Comparison of ENCODE assay signal across 8 mouse cellular contexts in genomic region chr4:109407176-109407520, GRCm38 (mm10). TPM values are rescaled to one million over a fixed set of nuclear protein-coding genes. Genes with fewer than 3 reads are reported as not detected.
DNase-seq lines count a peak whose midpoint lies in the region; ATAC-seq lines count a peak whose summit lies in the region.

No protein-coding gene starts in this region.

- peaks cover 26% of the 10 kb centered on the region for H3K4me1 ChIP-seq in kidney, embryonic 15.5 days
- H3K4me1 ChIP-seq in brown adipose tissue, adult 24 weeks (ENCODE audit: control insufficient read depth, insufficient read depth, insufficient read length, low read length), result peaks cover 4% of the 10 kb centered on the region
- peaks cover 10% of the 10 kb centered on the region for H3K4me1 ChIP-seq in hindbrain, embryonic 12.5 days
- H3K4me1 ChIP-seq in midbrain, embryonic 13.5 days (replicated peaks), result peaks cover 24% of the 10 kb centered on the region

- peak; percentile 38 for ATAC-seq in kidney, embryonic 15.5 days (replicated peaks; ENCODE audit: low FRiP score)
- peak; percentile 18; the same call in 1 of the 2 replicates for ATAC-seq in hindbrain, embryonic 12.5 days (ENCODE audit: low FRiP score)
- peak; percentile 38; the same call in 1 of the 2 replicates for ATAC-seq in midbrain, embryonic 13.5 days
- no peak for ATAC-seq in CD4-positive, CD25-positive, alpha-beta regulatory T cell, adult 4 months

- H3K27me3 ChIP-seq in kidney, embryonic 15.5 days, result 0 out of 2 replicates have a peak, but pooled peaks cover 3% of the 10 kb centered on the region
- H3K27me3 ChIP-seq in hindbrain, embryonic 12.5 days, result peaks cover 14% of the 10 kb centered on the region
- peaks cover 8% of the 10 kb centered on the region; the same call in 1 of the 2 replicates for H3K27me3 ChIP-seq in midbrain, embryonic 13.5 days

- no peak for DNase-seq in kidney, adult 9 months
- no peak for DNase-seq in layer of hippocampus, postnatal 36 days
- DNase-seq in urinary bladder, adult 18-20 months (ENCODE audit: low spot score in 2 of 2), result no peak

- H3K9ac ChIP-seq in kidney, embryonic 15.5 days, result peak overlapping the region; percentile 61
- peak overlapping the region; percentile 73 for H3K9ac ChIP-seq in hindbrain, embryonic 12.5 days
- peak overlapping the region; percentile 78 for H3K9ac ChIP-seq in midbrain, embryonic 13.5 days (replicated peaks)

- H3K27ac ChIP-seq in kidney, embryonic 15.5 days, result peak overlapping the region; percentile 69; the same call in 1 of the 2 replicates
- no peak overlapping the region for H3K27ac ChIP-seq in brown adipose tissue, adult 24 weeks (replicated peaks; ENCODE audit: low read depth, low read length)
- no peak overlapping the region for H3K27ac ChIP-seq in hindbrain, embryonic 12.5 days
- H3K27ac ChIP-seq in midbrain, embryonic 13.5 days, result no peak overlapping the region

- peak overlapping the region; percentile 74 for H3K4me3 ChIP-seq in kidney, embryonic 15.5 days (replicated peaks)
- H3K4me3 ChIP-seq in brown adipose tissue, adult 24 weeks (ENCODE audit: insufficient read depth, low read depth, low read length), result peak overlapping the region; percentile 61
- peak overlapping the region; percentile 73 for H3K4me3 ChIP-seq in hindbrain, embryonic 12.5 days
- H3K4me3 ChIP-seq in midbrain, embryonic 13.5 days (replicated peaks), result peak overlapping the region; percentile 64

- 4% methylated on average over 24 of the region's 24 CpGs for WGBS in kidney, embryonic 15.5 days
- 4% methylated on average over 20 of the region's 24 CpGs for WGBS in hindbrain, embryonic 12.5 days
- 1% methylated on average over 24 of the region's 24 CpGs for WGBS in midbrain, embryonic 13.5 days

- H3K9me3 ChIP-seq in kidney, embryonic 15.5 days (replicated peaks), result no peaks in the 10 kb centered on the region
- no peaks in the 10 kb centered on the region for H3K9me3 ChIP-seq in hindbrain, embryonic 12.5 days (replicated peaks)
- no peaks in the 10 kb centered on the region for H3K9me3 ChIP-seq in midbrain, embryonic 13.5 days

- peak overlapping the region; percentile 99 for H3K4me2 ChIP-seq in kidney, embryonic 15.5 days
- H3K4me2 ChIP-seq in hindbrain, embryonic 12.5 days (replicated peaks), result peak overlapping the region; percentile 99
- H3K4me2 ChIP-seq in midbrain, embryonic 13.5 days (replicated peaks), result peak overlapping the region; percentile 98

- no peaks in the 10 kb centered on the region for H3K36me3 ChIP-seq in kidney, embryonic 15.5 days
- H3K36me3 ChIP-seq in hindbrain, embryonic 12.5 days, result no peaks in the 10 kb centered on the region
- no peaks in the 10 kb centered on the region for H3K36me3 ChIP-seq in midbrain, embryonic 13.5 days

RNA-seq across cellular contexts. Expression of gene Ttc39a, which starts 0.7 kb away (rescaled TPM):
- polyA plus RNA-seq in kidney, embryonic 15.5 days (2015; fragmentation: Nextera tagmentation; extraction: Ambion mirVana), result 5.4 and 5.6 TPM in 2 replicates
- not detected in 2 replicates for polyA plus RNA-seq in brown adipose tissue, adult 24 weeks (2012; ENCODE audit: insufficient read depth, insufficient read length, missing spikeins)
- 2.2 and 2.3 TPM in 2 replicates for polyA plus RNA-seq in hindbrain, embryonic 12.5 days (2016; fragmentation: Nextera tagmentation; extraction: Ambion mirVana)
- polyA plus RNA-seq in midbrain, embryonic 13.5 days (2015; fragmentation: Nextera tagmentation; extraction: Ambion mirVana), result 0.90 and 1.1 TPM in 2 replicates
- total RNA-seq in layer of hippocampus, postnatal 36 days (2021), result 1 to 10 TPM; 1.2 to 1.9 TPM
- not detected for polyA plus RNA-seq in CD4-positive, CD25-positive, alpha-beta regulatory T cell, adult 4 months (2017; shearing (Covaris generic))
